Comparison of ENCODE assay signal across 13 mouse cellular contexts in the genomic region with DNA sequence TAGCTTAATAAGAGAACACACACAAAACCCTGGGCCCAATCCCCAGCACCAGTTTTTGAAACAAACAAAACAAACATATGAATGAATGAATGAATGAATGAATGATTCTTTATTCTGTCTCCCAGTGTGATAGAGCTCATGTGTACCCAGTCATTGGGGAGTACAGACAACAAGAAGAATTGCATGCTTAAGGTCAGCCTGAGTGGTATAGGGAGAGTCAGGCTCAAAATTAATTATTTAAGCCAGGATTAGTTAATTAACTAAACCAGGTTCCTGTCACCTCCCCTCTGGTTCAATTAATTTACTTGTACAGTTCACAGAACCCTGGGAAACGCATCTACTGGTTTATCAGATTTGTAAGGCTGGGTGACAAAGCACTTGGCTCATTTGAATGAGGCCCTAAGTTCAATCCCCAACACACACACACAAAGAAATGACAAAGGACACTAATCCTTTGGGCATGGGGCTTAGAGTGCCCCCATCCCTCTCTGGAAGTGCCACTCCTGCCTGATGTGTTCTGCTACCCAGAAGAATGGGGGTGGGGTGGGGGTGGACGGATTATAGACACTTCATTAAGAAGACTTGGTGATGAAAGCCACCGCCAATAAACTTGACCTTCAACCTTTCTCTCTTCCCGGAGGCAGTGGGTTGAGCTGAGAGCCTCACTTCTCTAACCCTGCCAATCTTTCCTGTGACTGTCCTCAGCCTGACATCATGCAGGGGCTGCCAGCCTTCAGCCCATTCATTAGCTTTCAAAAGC. TPM values are rescaled to one million over a fixed set of nuclear protein-coding genes. Genes with fewer than 3 reads are reported as not detected.
DNase-seq lines count a peak whose midpoint lies in the region; ATAC-seq lines count a peak whose summit lies in the region.
"Had no signal": no experiment of that assay in that cellular context is flagged by ENCODE, and none has a peak within 500 bp of the region (broad histone marks: within the 10 kb centered on the region; RNA-seq: fewer than 3 reads in every experiment).

No protein-coding gene starts in this region.

- H3K9ac ChIP-seq in hindbrain, embryonic 11.5 days (ENCODE audit: low read depth, low read length), result no peak overlapping the region
- no peak overlapping the region for H3K9ac ChIP-seq in hindbrain, embryonic 14.5 days
- H3K9ac ChIP-seq in hindbrain, embryonic 16.5 days (ENCODE audit: low read depth, low read length), result no peak overlapping the region
- H3K9ac ChIP-seq: liver, embryonic 13.5 days had no signal

- peak; percentile 36 for DNase-seq in hindbrain, embryonic 11.5 days (ENCODE audit: low spot score)
- no peak for DNase-seq in hindbrain, embryonic 14.5 days (ENCODE audit: low spot score)
- peak; percentile 23 for DNase-seq in CD4-positive helper T cell, adult 2 months (ENCODE audit: low read depth, low spot score)
- peak; percentile 41 for DNase-seq in embryo, embryonic 11 days
- DNase-seq in B cell, adult 2 months, result no peak
- DNase-seq in layer of hippocampus, adult 18-20 months (ENCODE audit: low spot score in 2 of 2), result no peak
- DNase-seq: cerebellum, postnatal 14 days; heart, postnatal 36 days; kidney, adult 2 months; liver, embryonic 13.5 days had no signal

- no peaks in the 10 kb centered on the region for H3K9me3 ChIP-seq in hindbrain, embryonic 11.5 days (ENCODE audit: control insufficient read depth, low read length)
- no peaks in the 10 kb centered on the region for H3K9me3 ChIP-seq in hindbrain, embryonic 14.5 days (ENCODE audit: control insufficient read depth, low read length)
- H3K9me3 ChIP-seq in hindbrain, embryonic 16.5 days (ENCODE audit: control insufficient read depth, low read length), result no peaks in the 10 kb centered on the region
- H3K9me3 ChIP-seq: liver, embryonic 13.5 days had no signal

- 39% methylated on average over 4 of the region's 4 CpGs for WGBS in hindbrain, embryonic 11.5 days
- WGBS in hindbrain, embryonic 14.5 days, result 20% methylated on average over 4 of the region's 4 CpGs
- 16% methylated on average over 4 of the region's 4 CpGs for WGBS in hindbrain, embryonic 16.5 days

- no peak overlapping the region for H3K4me3 ChIP-seq in hindbrain, embryonic 11.5 days (ENCODE audit: low read depth, low read length)
- H3K4me3 ChIP-seq in hindbrain, embryonic 14.5 days (replicated peaks; ENCODE audit: low read length), result no peak overlapping the region
- no peak overlapping the region for H3K4me3 ChIP-seq in hindbrain, embryonic 16.5 days (ENCODE audit: low read length)
- H3K4me3 ChIP-seq: liver, embryonic 13.5 days had no signal

- no peaks in the 10 kb centered on the region for H3K27me3 ChIP-seq in hindbrain, embryonic 11.5 days (ENCODE audit: control insufficient read depth, insufficient read depth, low read length)
- no peaks in the 10 kb centered on the region for H3K27me3 ChIP-seq in hindbrain, embryonic 14.5 days (ENCODE audit: control insufficient read depth, insufficient read depth, low read length)
- no peaks in the 10 kb centered on the region for H3K27me3 ChIP-seq in hindbrain, embryonic 16.5 days (replicated peaks; ENCODE audit: control insufficient read depth, insufficient read depth, low read length)
- H3K27me3 ChIP-seq: Patski had no signal

- no peaks in the 10 kb centered on the region for H3K36me3 ChIP-seq in hindbrain, embryonic 11.5 days (ENCODE audit: control insufficient read depth, insufficient read depth, low read length)
- no peaks in the 10 kb centered on the region for H3K36me3 ChIP-seq in hindbrain, embryonic 14.5 days (replicated peaks; ENCODE audit: control insufficient read depth, insufficient read depth)
- no peaks in the 10 kb centered on the region for H3K36me3 ChIP-seq in hindbrain, embryonic 16.5 days (ENCODE audit: control insufficient read depth, insufficient read depth, low read length)
- H3K36me3 ChIP-seq: liver, embryonic 13.5 days had no signal

- H3K4me1 ChIP-seq in hindbrain, embryonic 11.5 days (replicated peaks; ENCODE audit: control insufficient read depth, insufficient read depth, low read length), result peaks cover 7% of the 10 kb centered on the region; the same call in 1 of the 2 replicates
- H3K4me1 ChIP-seq in hindbrain, embryonic 14.5 days (replicated peaks; ENCODE audit: control insufficient read depth, insufficient read depth, low read length), result peaks cover 7% of the 10 kb centered on the region; the same call in 1 of the 2 replicates
- H3K4me1 ChIP-seq in hindbrain, embryonic 16.5 days (ENCODE audit: control insufficient read depth, insufficient read depth, low read depth, low read length), result peaks cover 5% of the 10 kb centered on the region; the same call in 1 of the 2 replicates

- 0 out of 2 replicates have a peak overlapping the region, but pooled peaks have one; percentile 30 for H3K27ac ChIP-seq in hindbrain, embryonic 11.5 days (ENCODE audit: low read depth, low read length)
- H3K27ac ChIP-seq in hindbrain, embryonic 14.5 days, result no peak overlapping the region
- H3K27ac ChIP-seq in hindbrain, embryonic 16.5 days (ENCODE audit: low read depth, low read length), result no peak overlapping the region
- H3K27ac ChIP-seq: liver, embryonic 13.5 days had no signal

- no peak for ATAC-seq in hindbrain, embryonic 11.5 days (ENCODE audit: low FRiP score)
- ATAC-seq in hindbrain, embryonic 14.5 days (ENCODE audit: low FRiP score), result no peak
- peak; percentile 38; the same call in 1 of the 2 replicates for ATAC-seq in hindbrain, embryonic 16.5 days
- ATAC-seq in inflammation-experienced regulatory T-cells, adult 6 months, result no peak
- ATAC-seq: Patski had no signal

- no peak overlapping the region for H3K4me2 ChIP-seq in hindbrain, embryonic 11.5 days (replicated peaks; ENCODE audit: low read depth, low read length)
- no peak overlapping the region for H3K4me2 ChIP-seq in hindbrain, embryonic 14.5 days (replicated peaks)
- H3K4me2 ChIP-seq in hindbrain, embryonic 16.5 days (ENCODE audit: low read length), result no peak overlapping the region
- H3K4me2 ChIP-seq: liver, embryonic 13.5 days had no signal

RNA-seq across cellular contexts. Expression of a gene that starts 34.3 kb away (rescaled TPM):
- 0.71 and 0.77 TPM in 2 replicates for polyA plus RNA-seq in hindbrain, embryonic 11.5 days (2014; fragmentation: Nextera tagmentation; extraction: Ambion mirVana)
- polyA plus RNA-seq in hindbrain, embryonic 14.5 days (2014; fragmentation: Nextera tagmentation; extraction: Ambion mirVana), result 3.6 and 3.7 TPM in 2 replicates
- 2.2 and 2.4 TPM in 2 replicates for polyA plus RNA-seq in hindbrain, embryonic 16.5 days (2015; fragmentation: Nextera tagmentation; extraction: Ambion mirVana)
- 1 to 10 TPM; 3.6 to 4.8 (median 4.6) TPM for polyA plus RNA-seq in inflammation-experienced regulatory T-cells, adult 6 months (2017; shearing (Covaris generic))
- 100 to 1,000 TPM; 108 to 112 TPM for total RNA-seq in layer of hippocampus, adult 18-20 months (2021)

Comparison
In these comparisons a context has a peak if more than half of its experiments do, and no peak if none do; other contexts are left out.
1. DNase-seq: peak in hindbrain, embryonic 11.5 days (single experiment), CD4-positive helper T cell, adult 2 months (single experiment) and embryo, embryonic 11 days (single experiment); none in hindbrain, embryonic 14.5 days (single experiment), B cell, adult 2 months (0 of 2) and layer of hippocampus, adult 18-20 months (0 of 2).